Mouse (Mus musculus) stomach, embryonic 14.5 days (tissue): ENCODE data around the gene Fam47e. TPM values are rescaled to one million over a fixed set of nuclear protein-coding genes. Genes with fewer than 3 reads are reported as not detected.

Experiments
- ATAC-seq: fragments of 200-750 bp; cut with Nextera tagmentation; 2 replicates; pipeline ENCODE4 v1.8.0; 2017; ENCODE audit warnings: low read depth, moderate TSS enrichment; ENCODE audit not compliant: insufficient number of reproducible peaks, insufficient read depth, low FRiP score
- H3K27ac ChIP-seq: fragments of 300-500 bp; sonication (generic); 2 replicates; pipeline ENCODE4 v1.5.1; 2014; ENCODE audit warnings: mild to moderate bottlenecking, low read length, moderate library complexity, mixed read lengths
- H3K27me3 ChIP-seq: fragments of 300-500 bp; sonication (generic); 2 replicates; pipeline ENCODE4 v1.6.1; 2014; ENCODE audit warnings: low read length, control low read depth, mixed read lengths; ENCODE audit not compliant: control insufficient read depth, insufficient read depth
- H3K36me3 ChIP-seq: fragments of 300-500 bp; sonication (generic); 2 replicates; pipeline ENCODE4 v1.6.1; 2014; ENCODE audit warnings: mild to moderate bottlenecking, control low read depth, low read length, moderate library complexity, mixed read lengths; ENCODE audit not compliant: control insufficient read depth, insufficient read depth
- H3K4me1 ChIP-seq: fragments of 300-500 bp; sonication (generic); 2 replicates; pipeline ENCODE4 v1.6.1; 2014; ENCODE audit warnings: low read length, control low read depth, mixed read lengths; ENCODE audit not compliant: control insufficient read depth, insufficient read depth
- H3K4me2 ChIP-seq: fragments of 300-500 bp; sonication (generic); replicated peaks from 2 replicates; pipeline ENCODE4 v1.6.1; 2014; ENCODE audit warnings: low read depth, low read length, control low read depth
- H3K4me3 ChIP-seq: fragments of 300-500 bp; sonication (generic); 2 replicates; pipeline ENCODE4 v1.5.1; 2014; ENCODE audit warnings: low read depth, low read length, control low read depth
- H3K9ac ChIP-seq: fragments of 300-500 bp; sonication (generic); replicated peaks from 2 replicates; pipeline ENCODE4 v1.6.1; 2014; ENCODE audit warnings: low read depth, mild to moderate bottlenecking, control low read depth, low read length, moderate library complexity, mixed read lengths
- H3K9me3 ChIP-seq: fragments of 300-500 bp; sonication (generic); 2 replicates; pipeline ENCODE4 v1.6.1; 2016; ENCODE audit warnings: low read depth, low read length, control low read depth; ENCODE audit not compliant: control insufficient read depth
- WGBS: fragments of 180-500 bp; shearing (Covaris S2); extraction: QIAGEN DNeasy Blood & Tissue Kit; methylation state at CpG from one replicate; pipeline ENCODE4 v1.1.7; 2014; 5-methylcytosine and 5-hydroxymethylcytosine counted together
- polyA plus RNA-seq: library from polyadenylated mRNA; unstranded; fragments of >200 nt; fragmentation: Nextera tagmentation; extraction: Ambion mirVana; gene quantifications from 2 replicates; pipeline ENCODE4 v1.2.1, GENCODE M21; 2014

Gene Fam47e
- polyA plus RNA-seq, 1 experiment from 2014 or later: not detected

DNA sequence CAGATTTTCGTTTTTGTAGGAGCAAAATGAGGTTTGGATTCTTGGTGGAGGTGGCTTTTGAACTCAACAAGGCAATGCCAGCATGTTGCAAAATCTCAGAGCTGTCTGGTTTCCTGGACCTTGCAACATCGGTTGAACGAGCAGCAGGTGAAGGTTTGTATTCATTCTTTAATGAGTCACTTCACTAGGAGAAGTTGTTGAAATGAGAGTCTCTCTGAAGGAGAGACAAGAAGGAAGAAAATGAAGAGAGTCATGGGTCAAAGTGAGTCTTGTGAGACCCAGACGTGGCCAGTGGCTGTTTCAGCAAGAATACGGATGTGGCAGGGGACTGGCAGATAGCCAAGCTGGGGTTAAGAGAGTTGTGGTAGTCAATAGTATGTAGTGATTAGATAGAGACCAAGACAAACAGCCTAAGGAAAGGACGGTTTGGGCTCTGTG lies 30.0 kb upstream of the Fam47e start:
- H3K4me3 ChIP-seq: no peak overlapping the region
- H3K4me1 ChIP-seq: no peaks in the 10 kb centered on the region
- no peak overlapping the region for H3K27ac ChIP-seq
- H3K9ac ChIP-seq: no peak overlapping the region
- no peaks in the 10 kb centered on the region for H3K36me3 ChIP-seq
- WGBS: 63% methylated on average over 6 of the region's 6 CpGs
- no peak for ATAC-seq
- no peaks in the 10 kb centered on the region for H3K27me3 ChIP-seq
- H3K9me3 ChIP-seq: no peaks in the 10 kb centered on the region
- no peak overlapping the region for H3K4me2 ChIP-seq

DNA sequence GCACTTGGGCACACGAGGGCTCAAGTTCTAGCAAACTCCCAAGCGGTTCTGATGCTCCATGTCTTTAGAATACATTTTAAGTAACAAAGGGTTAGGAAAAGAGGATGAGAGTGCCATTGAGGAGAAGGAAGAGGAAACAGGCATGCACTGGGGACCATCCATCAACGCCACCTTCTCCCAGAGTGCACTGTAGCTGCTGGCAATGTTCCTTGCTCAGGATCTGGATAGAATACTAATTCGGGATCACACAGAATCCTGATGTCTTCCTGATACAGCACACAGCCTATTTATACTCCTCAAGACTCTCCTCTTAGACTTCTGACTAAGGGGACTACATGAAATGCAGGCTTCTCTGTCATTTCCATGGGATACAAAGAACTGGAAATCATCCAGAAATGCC lies 15.2 kb upstream of the Fam47e start:
- WGBS: 74% methylated on average over 4 of the region's 4 CpGs
- Histone ChIP-seq H3K9me3 (no peaks in the 10 kb centered on the region), H3K9ac (no peak overlapping the region)

DNA sequence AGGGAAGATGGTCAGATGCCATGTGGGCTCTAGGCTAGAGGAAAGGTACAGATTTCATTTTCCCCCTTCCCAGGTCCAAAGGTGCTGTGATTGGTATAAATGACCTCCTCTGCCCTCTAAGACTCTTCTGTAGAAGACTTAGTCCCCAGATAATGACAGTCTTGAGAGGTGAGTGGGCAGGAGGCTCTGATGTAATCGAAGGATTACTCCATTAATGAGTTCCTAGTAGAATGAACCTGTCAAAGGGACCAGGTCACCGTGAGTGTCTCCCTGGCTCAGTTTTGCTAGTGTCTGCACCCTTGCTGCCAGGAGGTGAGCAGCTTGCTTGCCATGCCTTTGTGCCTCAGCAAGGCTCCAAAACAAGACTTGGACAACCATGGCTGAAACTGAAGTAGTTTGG lies 2.3 kb upstream of the Fam47e start:
- Histone ChIP-seq H3K9ac (no peak overlapping the region), H3K27me3 (no peaks in the 10 kb centered on the region), H3K9me3 (no peaks in the 10 kb centered on the region), H3K36me3 (no peaks in the 10 kb centered on the region), H3K4me1 (no peaks in the 10 kb centered on the region), H3K4me3 (no peak overlapping the region), H3K4me2 (no peak overlapping the region), H3K27ac (no peak overlapping the region)
- 90% methylated on average over 2 of the region's 2 CpGs for WGBS
- ATAC-seq: no peak

More for the DNA sequence above, 15.2 kb upstream of the Fam47e start:
- no peak for ATAC-seq
- Histone ChIP-seq H3K27ac (no peak overlapping the region), H3K4me2 (no peak overlapping the region), H3K4me1 (no peaks in the 10 kb centered on the region), H3K4me3 (no peak overlapping the region), H3K36me3 (no peaks in the 10 kb centered on the region), H3K27me3 (no peaks in the 10 kb centered on the region)

DNA sequence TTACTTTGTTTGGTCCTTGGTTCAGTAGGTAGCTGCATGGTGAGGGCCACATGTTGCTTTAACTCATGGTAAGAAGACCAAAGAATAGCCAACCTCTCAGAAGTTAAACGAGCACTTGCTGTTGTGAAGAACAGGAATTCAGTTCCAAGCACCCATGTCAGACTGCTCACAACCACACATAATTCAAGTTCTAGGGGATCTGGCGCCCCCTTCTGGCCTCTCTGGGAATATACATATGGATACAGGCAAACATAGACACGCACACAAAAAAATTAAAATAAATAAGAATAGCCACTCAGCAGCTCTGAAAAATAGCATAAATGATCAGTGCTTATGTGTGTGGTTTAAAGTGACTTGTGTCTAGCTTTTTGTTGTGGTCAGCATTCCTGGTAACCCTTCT lies 930 bp upstream of the Fam47e start:
- H3K4me1 ChIP-seq: no peaks in the 10 kb centered on the region
- no peak overlapping the region for H3K9ac ChIP-seq
- WGBS: 68% methylated on average over 3 of the region's 3 CpGs
- no peaks in the 10 kb centered on the region for H3K36me3 ChIP-seq
- no peak overlapping the region for H3K4me2 ChIP-seq
- no peak overlapping the region for H3K27ac ChIP-seq
- H3K27me3 ChIP-seq: no peaks in the 10 kb centered on the region
- ATAC-seq: no peak
- no peaks in the 10 kb centered on the region for H3K9me3 ChIP-seq
- H3K4me3 ChIP-seq: no peak overlapping the region

DNA sequence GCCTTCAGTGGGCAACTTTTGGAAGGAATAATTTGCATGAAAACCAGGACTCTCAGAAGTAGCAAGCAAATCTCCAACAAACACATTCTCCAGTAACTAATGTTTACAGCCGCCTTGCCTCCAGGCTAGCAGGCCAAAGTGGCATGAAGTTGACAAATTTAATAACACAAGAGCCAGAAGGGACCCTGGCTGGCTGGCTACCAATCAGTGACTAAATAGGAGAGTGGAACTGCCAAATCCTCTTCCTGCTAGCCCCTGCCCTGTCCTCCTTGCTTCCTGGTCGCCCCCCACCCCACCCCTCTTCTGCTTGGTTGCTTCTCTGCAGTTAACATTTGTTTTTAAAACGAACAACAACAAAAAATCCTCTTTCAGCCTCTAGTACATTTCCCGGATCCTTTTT lies 426 bp upstream of the Fam47e start:
- H3K9ac ChIP-seq: no peak overlapping the region
- no peak for ATAC-seq
- no peaks in the 10 kb centered on the region for H3K36me3 ChIP-seq
- no peaks in the 10 kb centered on the region for H3K4me1 ChIP-seq
- no peak overlapping the region for H3K4me2 ChIP-seq
- H3K9me3 ChIP-seq: no peaks in the 10 kb centered on the region
- no peaks in the 10 kb centered on the region for H3K27me3 ChIP-seq
- no peak overlapping the region for H3K27ac ChIP-seq
- no peak overlapping the region for H3K4me3 ChIP-seq
- WGBS: 74% methylated on average over 4 of the region's 4 CpGs

DNA sequence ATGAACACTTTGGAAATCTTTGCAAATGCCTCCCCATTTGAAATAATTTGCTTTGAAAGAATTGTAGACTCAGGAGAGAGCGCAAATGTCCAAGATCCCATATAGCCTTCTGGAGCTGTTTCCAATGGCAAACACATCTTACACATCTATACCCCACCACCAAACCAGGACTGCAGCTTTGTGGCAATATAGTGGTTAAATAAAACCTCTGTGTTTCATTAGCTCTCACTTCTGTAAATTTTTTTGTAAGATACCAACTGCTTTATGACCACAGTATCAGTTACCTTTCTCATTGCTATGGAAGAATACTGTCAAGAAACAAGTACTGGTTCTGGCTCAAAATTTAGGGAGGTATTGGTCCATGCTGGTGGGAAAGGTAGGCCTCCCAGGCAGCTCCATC lies 1.0 kb downstream of the Fam47e start:
- H3K27me3 ChIP-seq: no peaks in the 10 kb centered on the region
- no peaks in the 10 kb centered on the region for H3K36me3 ChIP-seq
- ATAC-seq: no peak
- H3K9ac ChIP-seq: no peak overlapping the region
- H3K4me2 ChIP-seq: no peak overlapping the region
- H3K27ac ChIP-seq: no peak overlapping the region
- no peak overlapping the region for H3K4me3 ChIP-seq
- WGBS: 91% methylated on average over 1 of the region's 1 CpGs
- H3K4me1 ChIP-seq: no peaks in the 10 kb centered on the region
- no peaks in the 10 kb centered on the region for H3K9me3 ChIP-seq

DNA sequence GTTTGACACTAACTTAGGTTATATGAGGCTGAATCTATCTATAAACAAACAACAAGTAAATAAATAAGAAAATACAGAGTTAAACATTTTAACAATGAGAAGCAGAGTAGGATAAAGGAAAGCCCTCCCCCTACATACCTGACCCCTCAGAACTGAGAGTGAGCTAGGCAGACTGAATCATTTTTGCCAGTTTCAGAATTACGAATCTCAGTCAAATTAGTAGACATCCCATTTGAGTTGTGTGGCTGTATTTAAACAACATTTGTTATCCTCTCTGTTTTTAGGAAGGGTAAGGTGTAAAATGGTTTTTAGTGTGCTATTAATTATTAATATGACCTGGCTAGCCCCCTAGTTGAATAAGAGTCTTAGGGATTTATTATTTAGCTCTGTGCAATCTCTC lies 2.6 kb downstream of the Fam47e start:
- Histone ChIP-seq H3K4me1 (no peaks in the 10 kb centered on the region), H3K36me3 (no peaks in the 10 kb centered on the region), H3K4me3 (no peak overlapping the region), H3K9me3 (no peaks in the 10 kb centered on the region), H3K4me2 (no peak overlapping the region), H3K27ac (no peak overlapping the region), H3K27me3 (no peaks in the 10 kb centered on the region), H3K9ac (no peak overlapping the region)
- 87% methylated on average over 1 of the region's 1 CpGs for WGBS
- ATAC-seq: no peak

DNA sequence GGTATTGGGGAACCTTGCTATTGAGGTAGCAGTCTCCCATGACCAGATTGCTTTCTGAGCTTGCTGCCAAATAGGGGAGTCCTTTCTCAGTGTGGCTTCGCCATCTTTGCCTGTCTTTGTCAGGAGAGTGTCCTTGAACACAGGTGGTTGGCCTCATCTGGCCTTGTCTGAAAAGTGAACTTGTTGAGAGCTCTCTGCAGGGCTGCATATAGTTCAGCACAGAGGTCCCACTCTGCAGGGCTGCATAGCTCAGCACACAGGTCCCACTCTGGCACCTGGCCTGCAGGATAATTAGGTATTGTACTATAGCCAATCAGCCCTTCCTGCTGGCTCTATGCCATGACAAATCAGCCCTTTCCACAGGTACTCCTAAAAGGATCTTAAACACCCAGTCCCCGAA lies 5.3 kb downstream of the Fam47e start:
- Histone ChIP-seq H3K4me1 (no peaks in the 10 kb centered on the region), H3K4me3 (no peak overlapping the region), H3K27ac (no peak overlapping the region), H3K4me2 (no peak overlapping the region), H3K9ac (no peak overlapping the region), H3K36me3 (no peaks in the 10 kb centered on the region), H3K9me3 (no peaks in the 10 kb centered on the region), H3K27me3 (no peaks in the 10 kb centered on the region)
- WGBS: 78% methylated on average over 2 of the region's 2 CpGs
- ATAC-seq: 0 out of 2 replicates have a peak, but pooled peaks have one; percentile 28

DNA sequence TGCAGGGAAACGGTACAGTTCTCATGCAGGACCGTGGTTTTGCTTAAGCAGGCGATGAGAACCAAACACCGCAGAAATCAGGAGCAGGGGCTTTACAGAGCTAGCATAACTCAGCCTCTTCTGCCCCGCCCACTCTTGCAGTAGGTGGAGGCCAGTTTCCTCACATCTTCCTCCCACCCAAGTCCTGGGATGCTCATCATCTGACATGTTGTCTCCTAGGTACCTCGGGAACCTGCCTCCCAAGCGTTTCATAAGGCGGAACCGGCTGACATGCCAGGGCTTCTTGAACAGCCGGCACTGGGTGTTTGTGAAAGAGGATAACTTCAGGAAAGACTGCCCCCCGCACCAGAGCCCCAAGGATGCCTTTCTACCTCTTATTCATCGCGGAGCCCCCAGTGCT lies 7.1 kb downstream of the Fam47e start:
- Histone ChIP-seq H3K4me1 (no peaks in the 10 kb centered on the region), H3K36me3 (no peaks in the 10 kb centered on the region), H3K9ac (no peak overlapping the region), H3K27ac (no peak overlapping the region), H3K27me3 (no peaks in the 10 kb centered on the region), H3K4me2 (no peak overlapping the region), H3K9me3 (no peaks in the 10 kb centered on the region), H3K4me3 (no peak overlapping the region)
- WGBS: 72% methylated on average over 13 of the region's 13 CpGs
- ATAC-seq: no peak
